Mouse (Mus musculus): ENCODE data around the gene Plpp2. TPM values are rescaled to one million over a fixed set of nuclear protein-coding genes. Genes with fewer than 3 reads are reported as not detected.

Gene Plpp2
- total RNA-seq (2021) = 10 to 100 TPM; 20.2 to 38.2 TPM
- long read RNA-seq, experiment 1, transcript Plpp2-201 (6 exons, 1,654 nt) = major isoform, 28 of 45 reads
- long read RNA-seq, experiment 1, partial matches to known transcripts = 14 of 45 reads
- long read RNA-seq, experiment 1, other reads (novel, unspliced or antisense) = 1 of 45 reads
- long read RNA-seq, experiment 2, transcript Plpp2-201 (6 exons, 1,654 nt) = major isoform, 9 of 14 reads
- long read RNA-seq, experiment 2, partial matches to known transcripts = 1 of 14 reads
- long read RNA-seq, experiment 2, other reads (novel, unspliced or antisense) = 2 of 14 reads

DNA sequence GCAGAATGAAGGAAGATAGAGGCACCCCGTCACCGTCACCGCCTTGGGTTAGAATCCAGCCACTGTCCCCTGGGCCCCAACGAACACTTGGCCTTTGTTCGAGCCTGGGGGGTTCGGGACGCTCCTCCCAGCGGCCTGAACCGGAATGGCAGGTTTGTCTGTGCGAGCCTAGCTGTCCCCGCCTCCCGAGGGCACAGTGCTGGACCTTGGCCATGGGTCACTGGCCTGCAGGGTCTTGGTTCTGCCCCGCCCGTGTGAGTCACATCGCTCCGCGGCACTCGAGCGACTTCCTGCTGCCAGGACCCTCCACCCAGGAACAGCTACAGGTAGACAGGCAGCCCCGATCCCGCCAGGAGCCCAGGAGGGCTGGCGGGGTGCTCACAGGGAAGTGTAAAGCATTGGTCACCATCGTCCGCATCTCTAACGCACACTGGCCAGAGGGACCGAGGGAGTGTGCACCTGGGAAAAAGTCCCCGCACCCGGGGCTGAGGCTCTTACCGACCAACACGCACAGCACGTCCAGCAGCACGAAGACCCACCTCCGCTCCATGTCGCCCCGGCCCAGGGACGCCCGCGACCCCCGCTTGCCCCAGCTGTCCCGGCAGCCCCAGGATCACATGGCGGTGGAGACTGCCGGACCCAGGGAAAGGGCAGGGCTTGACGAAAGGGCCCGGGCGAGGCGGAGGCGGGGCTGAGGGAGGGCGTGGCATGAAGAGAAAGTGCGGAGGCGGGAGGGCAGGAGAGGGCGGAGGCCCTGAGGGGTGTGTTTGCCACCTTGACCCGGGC, at the start of gene Plpp2:
Gene Plpp2, minus strand, starts transcription at position 671 of the 786 bp plus-strand sequence.
- peak; percentile 92 for DNase-seq

DNA sequence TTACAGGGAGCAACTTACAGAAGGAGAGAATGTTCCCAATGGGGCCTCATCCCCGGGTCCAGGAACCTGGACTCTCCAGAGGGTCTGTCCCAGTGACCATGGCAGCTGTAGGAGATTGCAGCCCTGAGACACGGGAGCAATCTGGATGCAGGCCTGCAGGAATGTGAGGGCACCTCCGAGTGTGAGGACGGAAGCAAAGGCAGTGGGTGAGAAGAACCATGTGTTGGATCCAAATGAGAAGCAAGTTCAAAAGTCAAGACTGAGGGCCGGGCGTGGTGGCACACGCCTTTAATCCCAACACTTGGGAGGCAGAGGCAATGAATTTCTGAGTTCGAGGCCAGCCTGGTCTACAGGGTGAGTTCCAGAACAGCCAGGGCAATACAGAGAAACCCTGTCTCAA, 47.9 kb upstream of the Plpp2 start:
- no peak for DNase-seq

DNA sequence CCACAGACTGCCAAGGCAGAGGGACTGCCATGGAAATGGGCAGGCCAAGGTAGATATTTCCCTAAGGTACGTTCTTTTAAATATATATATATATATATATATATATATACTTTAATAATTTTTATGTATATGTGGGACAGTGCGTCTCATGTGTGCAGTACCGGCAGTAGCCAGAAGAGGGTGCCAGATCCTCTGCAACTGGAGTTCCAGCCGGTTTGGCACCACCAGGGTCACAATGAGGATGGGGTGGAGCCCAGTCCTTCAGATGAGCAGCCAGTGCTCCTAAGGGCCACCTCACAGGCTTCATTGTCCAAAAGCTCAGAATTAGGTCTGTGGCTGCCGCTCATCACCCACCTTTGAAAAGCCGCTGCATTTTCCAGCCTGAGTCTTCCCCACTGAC, 47.2 kb upstream of the Plpp2 start:
- DNase-seq = peak; percentile 19 to 34

DNA sequence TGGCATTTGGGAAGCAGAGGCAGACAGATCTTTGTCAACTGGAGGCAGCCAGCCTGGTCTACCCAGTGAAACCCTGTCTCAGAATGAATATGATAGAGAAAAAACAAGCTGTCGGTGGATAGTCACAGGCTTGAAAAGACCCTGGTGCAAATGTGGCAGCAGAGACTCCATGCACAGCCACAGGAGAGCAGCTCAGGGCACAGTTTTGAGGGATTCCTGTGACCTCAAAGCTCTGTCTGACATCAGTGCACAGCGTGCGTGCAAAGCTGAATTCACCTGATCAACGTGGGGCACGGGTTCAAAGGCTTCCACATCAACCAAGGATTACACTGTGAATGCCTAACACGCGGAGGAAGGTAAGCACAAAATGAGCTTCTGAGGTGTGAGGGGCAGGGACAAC, 46.8 kb upstream of the Plpp2 start:
- DNase-seq = no peak

DNA sequence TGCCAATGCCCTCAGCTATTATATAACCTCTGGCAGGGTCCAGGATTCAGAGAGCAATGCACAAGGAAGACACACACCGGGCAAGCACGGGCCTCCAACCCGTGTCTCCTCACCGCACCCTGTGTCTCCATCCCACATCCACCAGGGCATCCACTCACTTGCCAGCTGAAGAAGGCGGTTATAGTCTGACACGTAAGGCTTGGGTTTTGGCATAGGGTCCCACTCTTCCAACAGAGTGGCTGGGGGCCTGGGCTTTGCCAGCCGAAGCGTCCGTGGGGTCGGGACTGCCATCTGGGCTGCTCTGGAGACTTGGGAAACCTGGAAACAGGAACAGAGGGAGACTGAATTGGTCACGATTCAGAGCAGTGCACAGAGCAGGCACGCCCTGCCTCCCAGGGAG, 46.2 kb upstream of the Plpp2 start:
- no peak for DNase-seq

DNA sequence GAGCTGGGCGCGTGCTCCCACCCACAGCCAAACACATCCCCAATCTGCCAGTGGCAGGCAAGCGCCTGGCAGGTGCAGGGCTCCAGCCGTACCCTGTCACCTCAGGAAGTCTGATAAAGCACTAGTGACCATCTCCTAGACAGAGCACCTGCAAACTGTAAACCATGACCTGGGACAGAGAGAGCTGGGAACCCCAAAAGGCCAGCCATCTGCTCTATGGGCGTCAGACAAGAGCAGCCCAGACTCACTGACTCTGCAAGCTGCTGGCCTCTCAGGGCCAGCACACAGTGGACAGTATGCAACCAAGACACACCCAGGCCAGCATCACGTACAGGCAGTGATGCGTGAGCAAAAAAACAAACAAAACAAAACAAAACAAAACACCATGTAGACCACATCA, 45.3 kb upstream of the Plpp2 start:
- no peak for DNase-seq

DNA sequence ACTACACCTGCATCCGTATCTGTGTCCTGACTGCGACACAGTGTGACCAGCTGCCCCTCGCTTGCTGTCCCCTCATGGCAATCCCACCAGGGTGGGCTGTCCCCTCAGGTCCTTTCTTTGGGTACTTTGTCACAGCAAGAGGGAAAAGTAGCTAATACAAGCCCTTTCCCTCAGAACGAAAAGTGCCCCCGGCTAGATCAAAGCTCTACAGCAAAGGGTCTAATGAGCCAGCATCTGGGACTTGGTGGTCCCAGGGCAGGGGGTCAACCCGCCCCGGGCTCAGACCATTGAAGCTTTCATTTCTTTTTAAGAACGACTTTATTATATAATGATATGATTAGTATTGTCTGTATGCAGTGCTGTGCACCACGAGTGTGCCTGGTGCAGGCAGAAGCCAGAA, 44.7 kb upstream of the Plpp2 start:
- DNase-seq = no peak

DNA sequence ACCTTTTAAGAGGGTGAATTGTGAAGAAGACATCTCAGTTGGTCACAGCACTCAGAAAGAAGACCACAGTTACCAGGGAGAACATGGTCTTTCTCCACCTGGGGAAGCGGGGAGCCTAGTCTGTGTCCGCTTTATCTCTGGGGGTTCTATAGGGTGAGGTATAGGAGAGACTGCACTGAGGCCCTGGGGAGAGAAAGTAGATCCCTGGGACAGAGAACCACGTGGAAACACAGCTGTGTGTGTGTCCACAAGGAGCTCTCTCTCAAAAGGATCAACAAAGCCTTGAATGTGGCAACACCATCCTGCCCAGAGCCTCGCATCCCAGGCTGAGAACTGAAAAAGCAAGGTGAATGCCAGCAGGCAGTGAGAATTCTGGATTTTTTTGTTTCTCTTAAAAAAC, 43.8 kb upstream of the Plpp2 start:
- DNase-seq = no peak

DNA sequence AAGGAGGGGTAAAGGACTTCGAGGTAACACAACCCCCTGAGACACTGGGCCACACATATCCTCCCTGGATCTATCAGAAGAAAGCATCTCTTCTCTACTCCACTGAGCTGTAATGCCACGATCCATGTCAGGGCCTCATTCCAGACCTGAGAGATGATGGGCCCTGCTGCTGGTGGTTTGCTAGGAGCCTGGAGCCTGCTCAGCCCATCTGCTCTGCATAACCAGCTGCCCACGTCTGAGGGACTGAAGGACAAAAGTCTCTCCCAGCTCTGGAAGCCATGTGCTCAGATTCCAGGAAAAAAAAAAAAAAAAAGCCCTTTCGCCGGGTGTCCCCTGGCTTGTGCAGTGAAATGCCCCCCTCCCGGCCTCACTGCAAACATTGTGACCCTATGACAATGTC, 42.2 kb upstream of the Plpp2 start:
- no peak for DNase-seq

DNA sequence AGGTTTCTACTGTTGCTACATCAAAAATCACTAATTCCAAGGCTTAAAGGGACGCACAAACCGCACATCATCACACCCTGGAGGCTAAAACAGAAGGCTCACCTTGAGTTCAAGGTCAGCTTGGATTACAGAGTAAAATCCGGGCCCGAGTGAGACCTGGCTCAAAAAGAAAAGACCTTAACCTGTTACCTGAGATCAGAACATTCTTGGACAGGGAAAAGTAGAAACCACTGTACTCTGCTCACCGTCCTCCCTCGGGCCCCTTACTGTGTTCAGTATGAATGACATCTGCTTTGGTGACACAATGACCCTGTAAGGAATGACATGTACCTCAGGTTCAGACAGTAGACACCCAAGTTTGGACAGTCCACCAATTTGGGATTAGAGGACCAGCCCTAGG, 41.2 kb upstream of the Plpp2 start:
- no peak for DNase-seq

DNA sequence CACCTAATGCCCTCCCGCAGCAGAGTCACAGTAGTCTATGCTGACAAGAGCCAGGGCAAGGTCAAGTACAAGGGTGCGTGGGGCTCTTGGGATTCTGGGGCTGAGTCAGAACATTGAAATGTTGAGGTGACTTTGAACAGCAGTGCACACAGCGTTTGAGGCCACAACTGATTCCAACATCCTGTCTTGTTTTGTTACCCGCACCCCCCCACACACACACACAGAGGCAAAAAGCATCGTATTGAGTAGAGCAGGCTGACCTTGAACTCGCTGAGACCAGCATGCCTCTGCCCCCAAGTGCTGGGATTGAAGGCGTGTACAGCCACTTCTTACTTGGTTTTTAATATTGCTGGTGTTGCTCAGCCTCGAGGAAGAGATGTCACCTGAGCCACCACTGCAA, 40.8 kb upstream of the Plpp2 start:
- DNase-seq = peak in 1 of 2 experiments; percentile 20

DNA sequence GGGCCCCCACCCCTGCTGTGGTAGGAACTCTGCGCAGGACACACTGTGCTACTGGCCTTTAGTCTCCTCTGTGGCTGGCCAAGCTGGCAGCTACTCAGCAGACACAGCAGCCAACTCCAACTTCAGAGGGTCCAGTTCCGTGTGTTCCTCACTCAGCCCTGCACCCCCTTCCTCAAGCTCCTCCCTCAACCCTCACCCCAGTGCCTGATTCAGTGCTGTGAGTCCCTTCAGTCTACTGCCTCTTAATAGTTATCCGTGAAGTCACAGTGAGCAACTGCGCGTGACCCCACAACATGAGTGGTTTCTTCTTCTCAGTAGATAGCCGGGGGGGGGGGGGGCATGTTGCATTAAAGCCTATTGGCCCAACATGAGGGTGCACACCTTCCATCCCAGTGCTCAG, 40.0 kb upstream of the Plpp2 start:
- no peak for DNase-seq

DNA sequence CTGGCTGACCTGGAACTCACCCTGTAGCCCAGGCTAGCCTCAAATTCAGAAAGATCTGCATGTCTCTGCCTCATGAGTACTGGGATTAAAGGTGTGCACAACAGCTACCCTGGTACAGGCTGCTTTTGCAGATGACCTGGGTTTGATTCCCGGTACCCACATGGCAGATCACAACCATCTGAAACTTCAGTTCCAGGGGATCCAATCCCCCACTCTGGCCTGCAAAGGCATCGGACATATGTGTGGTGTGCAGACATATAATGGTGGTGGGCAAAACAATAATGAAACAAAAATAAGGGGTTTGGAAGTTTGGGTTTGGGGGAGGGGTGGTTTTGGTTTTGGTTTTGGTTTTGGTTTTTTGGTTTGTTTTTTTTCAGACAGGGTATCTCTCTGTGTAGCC, 37.7 kb upstream of the Plpp2 start:
- DNase-seq = no peak

DNA sequence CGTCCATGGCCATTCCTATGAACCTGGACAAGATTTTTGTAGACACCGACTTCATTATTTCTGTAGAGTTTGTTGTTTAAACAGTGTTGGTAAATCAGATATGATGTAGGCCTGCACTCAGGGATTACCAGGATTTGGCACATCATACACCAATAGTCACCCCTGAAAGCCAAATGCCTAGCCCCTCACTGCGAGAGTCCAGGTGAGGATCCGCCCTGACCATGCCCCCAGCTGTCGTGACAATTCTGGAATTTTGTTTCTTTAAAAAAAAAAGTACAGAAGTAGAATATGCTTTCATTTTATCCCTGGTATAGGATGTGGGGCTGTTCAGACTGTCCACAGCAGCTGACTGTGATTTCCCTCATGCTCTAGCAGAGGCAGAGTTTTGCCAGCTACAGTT, 36.3 kb upstream of the Plpp2 start:
- DNase-seq = no peak

DNA sequence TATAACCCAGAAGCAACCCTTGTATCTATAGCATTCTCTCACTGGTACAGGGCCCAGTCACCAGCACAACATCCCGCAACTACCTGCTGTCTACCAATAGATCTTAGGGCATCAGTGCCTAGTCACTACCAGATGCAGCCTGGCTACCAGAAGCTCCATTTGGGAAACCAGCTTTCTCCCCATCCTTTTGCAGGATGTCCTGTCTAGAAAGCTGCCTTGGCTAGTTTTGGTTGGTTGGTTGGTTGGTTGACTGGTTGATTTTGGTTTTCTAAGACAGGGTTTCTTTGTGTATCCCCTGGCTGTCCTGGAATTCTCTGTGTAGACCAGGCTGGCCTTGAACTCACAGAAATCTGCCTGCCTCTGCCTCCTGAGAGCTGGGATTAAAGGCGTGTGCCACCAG, 26.1 kb upstream of the Plpp2 start:
- DNase-seq = no peak

DNA sequence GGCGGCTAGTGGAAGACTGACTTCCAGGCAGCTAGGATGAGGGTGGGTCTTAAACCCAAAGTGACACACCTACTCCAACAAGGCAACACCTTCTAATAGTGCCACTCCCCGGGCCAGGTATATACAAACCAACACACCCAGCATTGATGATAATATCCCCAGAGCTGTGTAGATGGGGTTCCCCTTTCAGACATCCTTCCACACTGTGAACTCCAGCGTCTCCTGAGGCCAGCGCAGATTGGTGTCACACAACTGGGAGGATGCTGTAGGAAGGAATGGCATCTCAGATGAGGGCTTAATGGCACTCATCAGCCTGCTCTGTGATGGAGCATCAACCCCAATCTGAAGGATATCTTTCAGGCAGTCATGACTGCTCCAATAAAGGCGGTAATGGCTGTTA, 23.9 kb upstream of the Plpp2 start:
- no peak for DNase-seq

DNA sequence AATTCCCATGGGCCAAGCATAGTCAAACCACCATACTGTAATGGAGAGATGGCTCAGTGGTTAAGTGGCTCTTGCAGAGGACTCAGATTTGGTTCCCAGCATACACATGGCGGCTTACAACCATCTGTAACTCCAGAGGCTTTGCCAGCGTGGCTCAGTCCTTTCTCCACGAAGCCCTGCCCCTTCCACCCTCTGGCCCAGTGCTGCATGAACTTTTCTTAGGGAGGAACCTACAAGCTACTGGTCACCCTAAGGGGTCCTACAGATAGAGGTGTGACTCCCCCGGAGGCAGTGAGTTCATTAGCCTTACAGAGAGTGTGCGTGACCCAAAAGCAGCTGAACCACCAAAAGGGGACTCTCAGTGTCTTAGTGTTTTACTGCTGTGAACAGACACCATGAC, 23.4 kb upstream of the Plpp2 start:
- no peak for DNase-seq

DNA sequence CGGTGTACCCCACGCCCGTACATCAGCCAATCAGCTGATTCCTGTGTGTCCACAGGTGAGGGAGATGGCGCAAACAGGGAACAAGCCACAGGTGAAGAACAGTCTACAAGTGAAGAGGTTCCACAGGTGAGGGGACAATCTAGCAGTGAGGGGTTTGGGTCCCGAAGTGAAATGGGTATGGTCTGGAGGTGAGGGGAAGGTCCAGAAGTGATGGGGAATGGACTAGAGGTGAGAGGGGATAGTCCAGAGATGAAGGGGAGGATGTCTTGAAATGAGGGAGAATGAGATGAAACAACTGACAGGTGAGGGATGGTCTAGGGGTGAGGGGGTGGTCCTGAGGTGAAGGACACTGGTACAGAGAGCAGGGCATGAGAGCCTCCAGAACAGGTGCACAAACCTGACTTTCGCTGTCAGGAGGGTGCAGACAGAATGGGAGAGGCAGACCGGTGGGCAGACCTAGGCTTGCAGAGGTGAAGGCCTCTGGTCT, 21.7 kb upstream of the Plpp2 start:
- DNase-seq = no peak

DNA sequence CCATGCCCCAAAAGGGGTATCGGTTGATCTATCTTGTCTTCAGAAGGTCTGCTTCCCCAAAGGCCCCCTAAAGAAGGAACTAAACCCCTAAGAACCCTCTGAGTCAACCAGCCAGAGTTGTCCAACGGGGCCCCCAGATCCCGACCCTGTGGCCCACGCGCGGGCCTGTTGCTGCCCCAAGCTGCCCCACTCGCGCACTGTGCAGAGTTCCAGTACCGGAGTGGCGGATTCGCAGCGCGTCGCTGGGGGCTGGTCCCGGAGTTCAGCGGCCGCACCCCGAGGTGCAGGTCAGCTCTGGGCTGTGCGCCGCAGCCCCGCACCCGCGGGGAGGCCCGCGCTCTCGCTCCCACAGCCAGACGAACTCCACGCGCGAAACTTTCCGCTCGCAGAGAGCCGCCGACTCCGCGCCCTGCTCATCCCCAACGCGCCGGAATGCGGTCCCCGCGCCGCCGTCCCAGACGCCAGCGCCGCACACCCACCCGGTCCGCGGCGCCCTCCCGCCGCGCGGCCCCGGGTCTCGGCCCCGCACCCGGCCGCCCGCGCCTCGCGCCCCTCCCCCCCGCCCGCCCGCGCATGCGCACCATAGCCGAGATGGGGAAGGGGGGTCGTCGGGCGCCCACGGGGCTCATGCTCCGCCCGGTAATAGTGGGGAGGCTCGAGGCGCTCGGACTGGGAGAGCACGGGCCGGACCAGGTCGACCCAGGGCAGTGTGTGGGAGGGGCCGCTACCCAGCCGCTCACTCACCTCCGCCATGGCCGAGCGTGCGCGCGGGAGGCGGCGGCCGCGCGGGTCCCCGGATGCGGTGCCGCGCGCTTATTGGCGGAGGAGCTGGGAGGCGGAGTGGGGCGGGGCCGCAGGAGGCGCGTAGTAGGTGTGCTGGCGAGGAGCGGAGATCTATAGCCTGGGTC, 21.0 kb upstream of the Plpp2 start, which contains the start of gene Mier2:
Gene Mier2, minus strand, starts transcription at position 870 of the 908 bp plus-strand sequence.
- peak; percentile 85 to 91 for DNase-seq

DNA sequence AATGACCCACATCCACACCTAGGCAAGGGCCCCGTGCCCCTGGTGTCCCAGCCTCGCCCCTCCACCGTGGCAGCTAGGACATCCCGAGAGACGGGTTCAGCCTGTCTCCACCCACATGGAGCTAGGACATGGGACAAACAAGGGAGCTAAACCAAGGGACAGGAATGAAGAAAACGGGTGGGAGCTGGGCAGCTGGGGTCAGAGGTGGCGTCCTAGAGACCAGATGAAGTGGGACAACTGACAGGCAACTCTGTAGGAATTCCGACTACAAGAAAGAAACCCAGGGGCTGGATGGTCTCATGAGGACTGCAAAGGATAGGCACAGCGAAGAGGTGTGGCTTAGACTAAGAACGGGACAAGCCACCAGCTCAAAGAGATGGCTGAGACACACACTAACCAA, 20.1 kb upstream of the Plpp2 start:
- DNase-seq = no peak

DNA sequence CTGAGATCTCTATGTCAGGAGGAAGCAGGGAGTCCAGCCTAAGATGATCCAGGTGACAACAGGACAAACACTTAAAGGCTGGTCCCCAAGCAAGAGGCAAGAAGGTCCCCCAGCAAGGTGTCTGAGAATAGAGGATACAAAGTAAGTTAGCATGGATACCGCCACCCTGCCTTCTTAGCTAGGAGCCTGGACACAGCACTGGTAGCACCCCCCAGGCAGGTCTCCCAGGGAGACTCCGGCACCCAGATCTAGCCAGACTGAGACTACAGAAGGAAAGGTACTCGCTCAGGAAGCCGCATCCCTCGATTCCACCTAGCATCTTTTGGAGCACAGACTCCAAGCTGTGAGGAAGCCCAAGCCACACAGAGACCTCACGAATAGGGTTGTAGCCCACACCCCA, 19.6 kb upstream of the Plpp2 start:
- no peak for DNase-seq

DNA sequence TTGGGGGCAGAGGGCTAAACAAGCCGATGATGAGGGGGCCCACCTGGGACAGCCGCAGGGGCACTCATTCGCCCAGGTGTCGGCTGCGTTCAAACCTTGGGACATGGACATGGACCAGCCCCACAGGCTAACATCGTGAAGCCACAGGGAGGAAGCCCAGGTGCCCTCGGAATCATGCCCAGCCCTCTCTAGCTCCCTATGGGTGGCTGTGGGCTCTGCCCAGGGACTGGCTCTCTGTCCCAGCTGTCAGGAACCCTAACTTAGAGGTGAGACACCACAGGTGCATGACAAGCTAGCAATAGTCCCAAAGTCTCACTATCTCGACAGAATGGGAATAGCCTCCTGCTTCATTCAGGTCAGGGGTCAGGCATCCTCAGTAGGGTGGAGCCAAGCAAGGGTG, 18.9 kb upstream of the Plpp2 start:
- no peak for DNase-seq

DNA sequence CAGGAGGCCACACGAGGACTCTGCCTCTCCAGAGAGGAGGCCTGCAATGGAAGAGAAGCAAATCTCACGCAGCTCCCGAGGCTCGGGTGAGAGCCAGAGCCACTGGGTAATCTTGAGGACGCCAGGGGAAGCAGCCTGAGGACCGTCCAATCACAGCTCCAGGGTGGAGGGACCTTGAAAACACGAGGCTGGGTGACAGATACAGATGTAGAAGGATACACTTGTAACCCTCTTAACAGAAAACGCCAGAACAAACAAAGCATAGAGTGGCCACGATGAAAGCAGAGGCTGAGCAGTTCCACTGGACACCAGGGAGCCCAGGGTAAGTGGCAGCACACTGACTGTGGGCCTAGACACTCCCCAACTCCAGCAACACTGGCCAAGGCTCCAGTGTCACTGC, 16.8 kb upstream of the Plpp2 start:
- DNase-seq = no peak
